Mouse (Mus musculus): ENCODE measurements around the gene Patl1. TPM values are rescaled to one million over a fixed set of nuclear protein-coding genes. Genes with fewer than 3 reads are reported as not detected.

Gene Patl1
- 35.1 TPM for polyA plus RNA-seq (2014; fragmentation: Illumina TruSeq; extraction: RNeasy Lipid Tissue Mini Kit (QIAGEN cat#74804); ENCODE audit: low read depth, low replicate concordance)

DNA sequence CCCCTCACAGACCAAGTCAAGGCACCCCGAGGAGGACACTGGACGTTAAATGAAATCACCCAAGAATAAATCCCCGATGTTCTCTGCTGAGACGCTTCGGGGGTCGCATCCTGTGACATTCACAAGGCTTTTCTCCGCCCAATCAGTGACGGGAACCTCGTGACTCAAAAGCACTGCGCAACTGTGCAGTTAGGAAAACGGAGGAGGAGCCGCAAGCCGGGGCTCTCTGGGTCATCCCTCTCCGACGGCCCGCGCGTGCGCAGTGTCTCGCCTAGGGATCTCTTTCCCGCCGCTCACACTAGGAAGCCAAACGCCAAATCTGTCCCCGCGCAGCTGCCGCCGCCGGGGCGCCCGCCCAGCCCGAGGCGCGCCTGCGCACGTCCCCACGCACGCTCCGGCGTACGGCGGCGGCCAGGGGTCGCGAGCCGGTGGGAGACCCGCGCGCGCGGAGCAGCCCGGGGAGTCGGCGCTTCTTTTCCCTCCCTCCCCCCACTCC, at the start of gene Patl1:
Gene Patl1, plus strand, starts transcription at position 363 of the 496 bp plus-strand sequence.

DNA sequence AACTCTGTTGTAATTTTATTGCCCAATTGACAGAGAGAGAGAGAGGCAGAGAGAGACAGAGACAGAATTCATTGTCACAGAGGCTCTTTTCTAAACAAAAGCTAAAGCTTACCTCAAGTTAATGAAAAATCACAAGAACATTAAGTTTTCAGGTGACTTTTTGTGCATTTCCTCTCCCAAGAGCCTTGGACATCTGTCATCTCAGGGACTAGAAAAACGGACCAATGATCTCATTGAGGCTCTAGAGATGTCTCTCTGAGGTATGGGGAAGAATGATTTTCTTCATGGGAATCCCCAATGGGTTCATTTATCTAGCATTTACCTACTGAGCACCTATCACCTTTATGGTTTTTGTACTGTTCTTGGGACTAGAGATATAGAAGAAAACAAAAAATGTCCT, 37.2 kb upstream of the Patl1 start, which contains the start of gene Olfr1419:
Gene Olfr1419, minus strand, starts transcription at position 101 of the 400 bp plus-strand sequence.

DNA sequence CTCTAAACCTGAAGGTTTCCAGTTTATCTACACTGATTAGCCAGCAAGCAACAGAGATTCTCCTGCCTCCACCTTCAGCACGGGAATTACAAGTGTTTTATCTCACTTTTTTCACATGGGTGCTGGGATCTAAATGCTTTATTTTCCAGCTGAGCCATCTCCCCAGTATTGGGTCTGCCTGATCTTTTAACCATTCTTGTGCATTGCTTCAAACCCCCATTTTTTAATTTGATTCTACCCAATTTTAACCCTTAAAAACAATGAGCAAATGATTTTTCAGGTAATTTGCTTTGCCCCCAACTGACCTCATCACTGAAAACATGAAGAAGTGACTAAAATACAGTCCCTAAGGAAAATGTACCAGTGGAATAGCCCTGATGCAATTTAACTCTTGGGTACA, 25.9 kb upstream of the Patl1 start, which contains the start of gene Olfr1420:
Gene Olfr1420, plus strand, starts transcription at position 301 of the 400 bp plus-strand sequence.

DNA sequence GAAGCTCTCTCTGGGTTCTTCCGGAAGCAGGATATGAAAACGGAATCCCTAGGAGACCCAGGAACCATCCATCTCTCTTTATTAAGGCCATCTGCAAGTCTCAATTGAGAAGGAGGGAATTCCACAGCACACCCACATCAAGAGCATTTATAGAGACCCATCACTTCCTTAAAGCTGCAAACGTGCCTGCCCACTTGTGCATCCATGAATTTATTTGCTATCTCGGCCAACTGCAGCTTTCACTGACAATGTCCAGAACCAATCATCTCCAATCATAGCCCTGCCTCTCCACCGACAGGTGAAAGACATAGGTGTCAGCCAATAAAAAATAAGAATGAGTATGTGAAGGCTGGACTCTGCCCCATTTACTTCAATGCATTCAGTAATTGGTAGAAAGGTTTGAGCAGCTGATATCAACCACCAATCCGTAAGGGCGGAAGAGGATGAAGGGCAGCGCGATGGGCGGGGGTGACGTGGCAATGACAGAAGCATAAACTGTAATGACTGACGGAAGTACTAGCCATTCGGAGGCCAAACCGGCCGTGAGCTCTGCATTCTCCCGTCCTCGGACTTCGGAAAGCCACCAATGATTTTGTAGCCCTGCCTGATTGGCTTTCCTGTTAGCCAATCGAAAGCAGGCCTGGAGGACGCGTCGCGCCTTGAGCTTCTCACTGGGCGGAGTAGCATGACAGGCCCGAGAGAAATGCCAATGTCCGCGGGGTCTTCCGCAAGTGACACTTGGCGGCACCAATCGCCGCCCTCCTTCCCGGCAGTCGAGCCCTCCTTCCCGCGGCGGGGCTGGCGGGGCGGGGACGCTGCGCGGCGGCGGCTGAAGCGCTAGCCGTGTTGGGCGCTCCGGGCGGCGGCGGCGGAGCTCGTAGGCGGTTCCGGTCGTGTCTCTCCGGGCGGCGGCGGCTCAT, 53.1 kb downstream of the Patl1 start, which contains the start of gene Osbp:
Gene Osbp, plus strand, starts transcription at position 919 of the 920 bp plus-strand sequence.

Other genes with a start within 250 kb of the Patl1 start
- 0.66 TPM for gene Oosp1, start 221.2 kb upstream of the Patl1 start, polyA plus RNA-seq (2014; fragmentation: Illumina TruSeq; extraction: RNeasy Lipid Tissue Mini Kit (QIAGEN cat#74804); ENCODE audit: low read depth, low replicate concordance)
- not detected for gene Oosp3, start 215.3 kb upstream of the Patl1 start, polyA plus RNA-seq (2014; fragmentation: Illumina TruSeq; extraction: RNeasy Lipid Tissue Mini Kit (QIAGEN cat#74804); ENCODE audit: low read depth, low replicate concordance)
- not detected for gene Gif, start 164.8 kb upstream of the Patl1 start, polyA plus RNA-seq (2014; fragmentation: Illumina TruSeq; extraction: RNeasy Lipid Tissue Mini Kit (QIAGEN cat#74804); ENCODE audit: low read depth, low replicate concordance)
- 17.5 TPM for gene Mrpl16, start 142.0 kb upstream of the Patl1 start, polyA plus RNA-seq (2014; fragmentation: Illumina TruSeq; extraction: RNeasy Lipid Tissue Mini Kit (QIAGEN cat#74804); ENCODE audit: low read depth, low replicate concordance)
- 87.6 TPM for gene Stx3, start 93.0 kb upstream of the Patl1 start, polyA plus RNA-seq (2014; fragmentation: Illumina TruSeq; extraction: RNeasy Lipid Tissue Mini Kit (QIAGEN cat#74804); ENCODE audit: low read depth, low replicate concordance)
- not detected for gene Olfr1417, start 73.2 kb upstream of the Patl1 start, polyA plus RNA-seq (2014; fragmentation: Illumina TruSeq; extraction: RNeasy Lipid Tissue Mini Kit (QIAGEN cat#74804); ENCODE audit: low read depth, low replicate concordance)
- not detected for gene Olfr1418, start 51.3 kb upstream of the Patl1 start, polyA plus RNA-seq (2014; fragmentation: Illumina TruSeq; extraction: RNeasy Lipid Tissue Mini Kit (QIAGEN cat#74804); ENCODE audit: low read depth, low replicate concordance)
- gene Olfr1419, start 37.3 kb upstream of the Patl1 start, polyA plus RNA-seq (2014; fragmentation: Illumina TruSeq; extraction: RNeasy Lipid Tissue Mini Kit (QIAGEN cat#74804); ENCODE audit: low read depth, low replicate concordance), result not detected
- not detected for gene Olfr1420, start 25.8 kb upstream of the Patl1 start, polyA plus RNA-seq (2014; fragmentation: Illumina TruSeq; extraction: RNeasy Lipid Tissue Mini Kit (QIAGEN cat#74804); ENCODE audit: low read depth, low replicate concordance)
- gene Osbp, start 53.5 kb downstream of the Patl1 start, polyA plus RNA-seq (2014; fragmentation: Illumina TruSeq; extraction: RNeasy Lipid Tissue Mini Kit (QIAGEN cat#74804); ENCODE audit: low read depth, low replicate concordance), result 38.0 TPM
- not detected for gene Olfr1423, start 128.9 kb downstream of the Patl1 start, polyA plus RNA-seq (2014; fragmentation: Illumina TruSeq; extraction: RNeasy Lipid Tissue Mini Kit (QIAGEN cat#74804); ENCODE audit: low read depth, low replicate concordance)
- not detected for gene Olfr1424, start 150.3 kb downstream of the Patl1 start, polyA plus RNA-seq (2014; fragmentation: Illumina TruSeq; extraction: RNeasy Lipid Tissue Mini Kit (QIAGEN cat#74804); ENCODE audit: low read depth, low replicate concordance)
- gene Olfr1425, start 165.3 kb downstream of the Patl1 start, polyA plus RNA-seq (2014; fragmentation: Illumina TruSeq; extraction: RNeasy Lipid Tissue Mini Kit (QIAGEN cat#74804); ENCODE audit: low read depth, low replicate concordance), result not detected
- gene Olfr1426, start 179.6 kb downstream of the Patl1 start, polyA plus RNA-seq (2014; fragmentation: Illumina TruSeq; extraction: RNeasy Lipid Tissue Mini Kit (QIAGEN cat#74804); ENCODE audit: low read depth, low replicate concordance), result not detected
- not detected for gene Olfr1427, start 190.9 kb downstream of the Patl1 start, polyA plus RNA-seq (2014; fragmentation: Illumina TruSeq; extraction: RNeasy Lipid Tissue Mini Kit (QIAGEN cat#74804); ENCODE audit: low read depth, low replicate concordance)
- gene Olfr1428, start 203.5 kb downstream of the Patl1 start, polyA plus RNA-seq (2014; fragmentation: Illumina TruSeq; extraction: RNeasy Lipid Tissue Mini Kit (QIAGEN cat#74804); ENCODE audit: low read depth, low replicate concordance), result not detected
- not detected for gene Olfr76, start 210.8 kb downstream of the Patl1 start, polyA plus RNA-seq (2014; fragmentation: Illumina TruSeq; extraction: RNeasy Lipid Tissue Mini Kit (QIAGEN cat#74804); ENCODE audit: low read depth, low replicate concordance)